Mouse (Mus musculus) CH12F3 (cell line): ENCODE measurements around the gene Cct5.

Experiments
- in situ Hi-C: fragments of 300-500 bp; cut with MboI; formaldehyde crosslinking; loops from 2 replicates; pipeline ENCODE4 v1.14.3; 2020; ENCODE audit warnings: low sequenced_read_pairs

Cct5 gene

DNA sequence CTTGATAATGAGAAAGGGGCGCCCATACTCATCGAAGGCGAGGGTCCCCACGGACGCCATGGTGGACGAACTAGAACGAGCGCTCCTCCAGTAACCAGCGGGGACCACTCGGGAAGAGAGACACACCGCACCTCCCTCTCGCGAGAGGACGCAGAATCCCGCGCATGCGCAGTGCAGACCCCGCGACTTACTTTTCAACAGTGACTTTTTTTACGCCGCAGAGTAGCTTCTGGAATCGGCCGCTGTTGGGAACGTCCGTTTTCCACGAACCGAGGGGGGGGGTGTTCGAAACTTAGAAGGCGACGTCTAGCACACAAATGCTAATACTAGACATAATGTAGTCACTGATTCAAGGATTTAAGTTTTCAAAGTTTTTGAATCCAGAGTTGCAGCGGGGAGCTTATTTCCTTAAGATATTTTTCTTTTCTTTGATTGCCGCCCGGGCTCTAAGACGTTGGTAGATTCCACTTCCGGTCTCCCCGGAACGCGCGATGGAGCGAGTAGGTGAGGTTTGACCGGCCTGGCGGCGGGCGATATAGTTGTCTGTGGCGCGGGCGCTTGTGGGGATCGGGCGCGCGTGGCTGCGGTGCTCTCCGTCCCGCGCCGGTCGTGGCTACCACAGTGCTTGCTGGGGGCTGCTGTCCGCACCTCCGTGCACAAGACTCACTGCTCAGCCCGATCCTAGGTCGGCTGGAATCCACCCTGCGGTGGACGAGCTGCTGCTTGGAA, at the start of gene Cct5, which contains the start of gene Fam173b:
Gene Cct5 (minus strand): TSS at position 159 of the 729 bp plus-strand sequence.
Gene Fam173b (plus strand): TSS at position 207 of the 729 bp plus-strand sequence.
- in situ Hi-C loops: no loop called here

DNA sequence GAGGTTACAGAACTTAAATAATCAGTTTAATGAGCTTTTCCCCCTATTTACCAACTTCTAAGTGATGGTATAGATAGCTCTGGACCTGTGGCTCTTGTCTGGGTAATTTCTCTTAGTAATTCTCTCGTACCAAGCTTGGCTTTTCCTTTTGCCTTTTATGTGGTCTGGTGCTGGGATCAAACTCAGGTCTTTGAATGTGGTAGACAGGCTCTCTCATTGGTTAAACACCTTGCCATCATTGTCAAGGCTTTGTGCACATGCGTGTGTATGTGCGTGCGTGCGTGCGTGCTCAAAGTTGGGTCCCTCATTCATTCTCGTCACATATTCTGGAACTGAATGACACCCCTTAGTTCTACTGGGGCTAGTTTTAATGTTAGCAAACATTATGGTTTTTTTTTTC, 49.2 kb upstream of the Cct5 start:
- in situ Hi-C loops: no loop called here

DNA sequence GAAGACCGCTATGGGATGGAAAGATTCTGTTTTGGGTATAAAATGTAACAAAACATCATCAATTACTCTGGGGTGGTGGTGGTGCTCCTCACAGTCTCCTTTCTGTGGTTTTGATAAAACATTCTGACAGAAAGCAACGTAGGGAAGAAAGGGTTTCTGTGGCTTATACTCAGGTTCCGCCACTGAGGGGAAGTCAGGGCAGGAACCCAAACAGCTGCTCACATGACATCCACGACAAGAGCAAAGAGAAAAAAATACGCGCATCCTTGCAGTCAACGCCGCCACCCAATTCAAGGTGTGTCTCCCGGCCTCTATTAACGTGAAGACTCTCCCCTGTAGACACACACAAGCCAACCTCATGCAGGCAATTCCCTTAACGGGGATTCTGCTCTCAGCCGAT, 48.1 kb upstream of the Cct5 start:
- in situ Hi-C loops: no loop called here

DNA sequence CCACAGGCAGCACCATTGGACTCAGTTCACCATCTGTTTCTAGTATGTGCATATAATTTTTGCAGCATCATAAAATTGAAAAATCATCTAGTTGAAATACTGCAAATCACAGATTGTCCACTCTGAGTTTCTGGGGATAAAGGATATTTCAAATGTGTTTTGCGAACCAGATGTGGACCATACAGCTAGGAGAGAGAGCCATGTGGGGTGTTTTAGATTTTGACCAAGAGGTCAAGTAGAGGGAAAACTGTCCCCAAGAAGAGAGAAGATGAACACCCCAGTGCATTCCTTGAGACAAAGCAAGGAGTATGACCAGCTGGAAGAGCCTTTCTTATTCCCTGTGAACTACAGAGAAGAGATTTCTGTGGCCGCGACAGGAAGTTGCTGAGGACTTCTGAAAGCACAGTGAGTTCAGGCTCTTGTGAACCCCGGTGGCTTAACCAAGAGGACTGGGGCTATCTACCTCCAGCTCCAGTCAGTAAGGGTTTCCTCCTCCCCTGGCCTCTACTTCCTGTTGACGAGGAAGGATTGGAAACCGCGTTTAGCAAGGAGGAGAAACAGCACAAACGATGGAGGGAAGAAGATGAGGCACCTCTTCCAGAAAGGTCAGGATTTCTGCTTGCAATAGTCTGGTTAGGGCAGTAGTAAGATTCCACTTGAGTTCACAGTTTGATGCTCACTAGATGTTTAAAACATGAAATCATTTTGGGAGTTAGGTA, 46.4 kb upstream of the Cct5 start:
- in situ Hi-C loops: no loop called here

DNA sequence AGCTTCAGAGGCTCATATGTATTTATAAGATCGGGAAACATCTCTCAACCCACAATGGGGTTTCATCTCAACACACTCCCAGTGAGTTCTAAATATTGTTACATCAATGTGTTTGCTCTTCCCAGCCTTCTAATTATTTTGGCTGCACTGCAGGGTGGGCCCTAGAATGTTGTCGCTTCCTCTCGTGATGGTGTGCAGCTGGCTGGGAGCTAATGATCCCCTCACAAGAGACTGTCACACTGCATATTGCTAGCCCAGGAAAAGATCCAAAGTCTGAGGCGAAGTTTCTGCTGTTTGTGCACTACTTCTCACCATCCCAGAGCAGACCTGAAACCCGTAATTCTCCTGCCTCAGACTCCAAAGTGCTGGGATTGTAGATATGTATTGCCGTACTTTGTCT, 45.6 kb upstream of the Cct5 start:
- in situ Hi-C loops: no loop called here

DNA sequence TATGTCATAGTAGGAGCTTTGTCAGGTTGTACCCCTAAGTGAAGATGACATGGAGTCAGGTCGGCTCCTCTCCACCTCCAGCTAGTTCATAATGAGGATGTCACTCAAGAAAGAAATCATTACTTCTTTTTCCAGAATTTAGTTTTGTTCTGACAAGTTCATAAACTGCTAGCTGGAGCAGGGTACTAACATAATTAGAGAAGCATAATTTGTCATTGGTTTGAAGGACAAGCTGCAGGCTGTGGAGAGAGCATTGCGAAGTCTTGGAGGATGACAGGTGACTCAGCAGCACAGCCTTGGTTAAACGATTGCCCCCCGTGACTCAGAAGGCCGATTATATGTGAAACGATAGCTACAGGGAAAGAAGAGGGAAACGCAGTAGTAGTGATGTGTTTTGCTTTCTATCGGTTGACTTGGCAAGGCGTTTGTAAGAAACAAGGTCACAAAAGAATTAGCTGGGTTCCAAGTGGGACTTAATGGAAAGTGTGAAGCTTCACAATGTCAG, 34.5 kb upstream of the Cct5 start:
- in situ Hi-C loops: no loop called here

DNA sequence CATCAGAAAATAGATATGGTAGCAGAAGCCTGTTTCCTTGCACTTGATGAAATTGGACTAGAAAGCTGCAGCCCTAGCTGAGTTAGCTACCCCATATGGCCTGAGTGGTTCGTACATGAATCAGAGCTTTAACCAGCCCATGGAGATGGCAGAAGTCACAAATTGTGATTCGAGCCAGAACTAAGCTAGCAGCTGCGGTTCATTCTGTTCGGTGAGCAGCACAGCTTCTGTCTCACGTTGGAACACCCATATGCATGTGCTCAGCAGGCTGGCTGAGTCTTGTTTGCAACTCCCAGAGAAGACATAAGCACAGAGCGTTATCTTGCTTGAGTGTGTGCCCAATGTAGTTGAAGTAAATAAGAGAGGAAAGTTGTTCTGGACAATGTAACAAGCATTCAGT, 33.0 kb upstream of the Cct5 start:
- in situ Hi-C loops: no loop called here

DNA sequence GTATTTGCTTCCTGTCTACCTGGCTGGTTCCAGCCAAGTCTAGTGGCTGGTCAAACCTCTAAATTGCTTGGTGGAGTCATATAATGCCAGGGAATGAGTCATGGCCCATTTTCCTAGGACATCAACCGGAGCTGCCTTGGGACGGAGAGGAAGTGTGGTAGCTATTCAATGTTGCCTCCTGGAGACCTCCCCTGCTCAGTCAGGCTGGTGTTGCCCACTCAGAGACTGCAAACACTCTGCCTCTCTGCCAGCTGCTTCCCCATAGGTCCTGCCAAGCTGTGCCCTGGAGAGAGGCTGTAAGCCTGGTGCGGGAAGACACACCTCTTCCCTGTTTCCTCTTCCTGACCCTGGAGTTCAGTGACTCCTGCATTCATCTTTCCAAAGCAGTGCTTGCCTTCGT, 30.9 kb upstream of the Cct5 start:
- in situ Hi-C loops: no loop called here

DNA sequence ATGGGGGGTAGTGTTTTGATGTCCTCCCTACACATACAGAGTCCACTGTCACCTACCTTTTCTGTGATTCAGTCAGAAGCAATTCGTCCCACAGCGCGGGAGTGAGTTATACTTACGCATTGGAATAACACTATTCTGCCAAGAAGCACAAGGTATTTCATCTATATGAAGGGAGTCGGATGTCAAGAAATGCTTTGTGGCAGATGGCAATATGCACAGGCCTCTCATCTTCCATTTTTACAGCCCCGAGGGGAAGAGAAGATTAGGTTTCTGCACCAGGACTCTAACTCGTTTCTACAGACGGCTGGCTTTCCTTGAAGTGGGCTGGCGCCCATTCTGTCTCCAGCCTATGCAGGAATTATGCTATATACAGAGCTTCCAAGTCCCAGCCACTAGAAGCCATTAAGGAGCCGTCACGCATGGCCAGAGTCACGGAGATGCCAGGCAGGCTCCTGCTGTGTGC, 29.8 kb upstream of the Cct5 start:
- in situ Hi-C loops: no loop called here

DNA sequence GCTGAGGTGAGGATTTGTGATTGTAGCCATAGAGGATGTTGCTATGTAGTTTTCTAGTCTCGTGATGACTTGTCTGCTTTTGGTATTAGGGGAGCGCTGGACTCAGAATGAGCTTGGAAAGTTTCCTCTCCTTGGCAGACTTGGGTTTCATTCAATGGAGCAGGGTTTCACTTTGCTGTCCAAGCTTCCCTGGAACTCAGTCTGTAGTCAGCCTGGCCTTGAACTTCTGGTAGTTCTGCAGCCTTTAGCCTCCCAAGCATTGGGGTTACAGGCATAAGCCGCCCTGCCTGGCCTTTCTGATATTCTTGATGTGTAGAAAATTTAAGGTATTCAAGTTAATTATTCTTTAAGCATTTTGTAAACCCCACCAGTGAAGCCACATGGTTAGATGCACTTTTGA, 28.0 kb upstream of the Cct5 start:
- in situ Hi-C loops: no loop called here

DNA sequence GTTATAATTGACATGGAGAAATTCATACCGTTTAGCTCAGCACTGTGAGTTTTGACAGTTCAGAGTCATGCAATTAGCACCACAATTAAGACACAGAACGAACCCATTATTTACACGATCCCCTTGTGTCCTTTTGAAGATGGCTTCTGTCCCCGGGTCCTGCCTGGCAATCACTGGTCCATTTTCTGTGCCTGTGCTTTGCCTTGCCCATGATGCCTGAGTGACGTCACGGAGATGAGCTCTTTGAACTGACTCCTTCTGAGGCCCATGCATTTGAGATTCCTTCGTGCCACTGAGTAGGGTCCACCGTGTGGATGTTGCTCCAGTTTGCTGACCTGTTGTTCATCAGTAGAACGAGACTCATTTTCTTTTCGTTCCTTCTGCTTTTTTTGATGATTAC, 26.6 kb upstream of the Cct5 start:
- in situ Hi-C loops: no loop called here

DNA sequence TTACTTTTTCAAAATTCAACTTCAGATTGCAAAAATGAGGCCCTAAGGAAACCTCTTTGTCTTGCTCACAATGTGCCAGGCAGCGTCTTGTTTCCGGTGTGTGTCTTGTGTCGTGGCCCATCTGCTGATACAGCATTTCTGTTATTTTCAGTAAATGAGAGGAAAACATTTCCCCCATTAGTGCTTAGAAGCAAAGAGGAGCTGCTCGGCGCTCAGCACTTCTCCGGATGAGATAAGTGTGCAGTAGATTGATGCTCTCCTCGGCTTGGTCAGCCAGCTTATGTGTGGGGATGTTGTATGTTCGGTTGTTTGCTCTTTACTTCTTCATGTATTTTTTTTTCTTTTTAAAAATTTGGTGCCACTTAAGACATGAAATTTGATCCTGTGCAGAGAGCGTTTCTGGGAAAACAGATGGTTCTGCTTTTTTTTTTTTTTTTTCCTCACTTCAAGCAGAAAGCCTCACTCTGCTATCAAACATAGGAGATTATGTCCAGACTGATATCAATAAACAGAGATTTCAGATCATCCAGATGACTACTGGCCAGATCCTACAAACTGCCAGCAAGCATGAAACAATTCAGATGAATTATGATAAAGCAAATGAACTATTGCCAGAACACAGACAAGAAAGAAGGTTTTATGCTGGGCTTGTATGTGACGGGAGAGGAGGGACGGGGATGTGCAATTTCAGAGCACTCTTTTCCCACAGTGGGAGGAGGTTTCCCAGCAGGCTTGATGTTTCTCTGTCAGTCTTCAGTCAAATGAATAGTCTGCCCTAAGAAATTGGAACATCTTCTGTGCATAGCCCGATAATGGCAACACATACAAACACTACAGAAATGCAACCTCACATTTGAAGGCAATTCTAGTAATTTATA, 25.9 kb upstream of the Cct5 start:
- in situ Hi-C loops: no loop called here

DNA sequence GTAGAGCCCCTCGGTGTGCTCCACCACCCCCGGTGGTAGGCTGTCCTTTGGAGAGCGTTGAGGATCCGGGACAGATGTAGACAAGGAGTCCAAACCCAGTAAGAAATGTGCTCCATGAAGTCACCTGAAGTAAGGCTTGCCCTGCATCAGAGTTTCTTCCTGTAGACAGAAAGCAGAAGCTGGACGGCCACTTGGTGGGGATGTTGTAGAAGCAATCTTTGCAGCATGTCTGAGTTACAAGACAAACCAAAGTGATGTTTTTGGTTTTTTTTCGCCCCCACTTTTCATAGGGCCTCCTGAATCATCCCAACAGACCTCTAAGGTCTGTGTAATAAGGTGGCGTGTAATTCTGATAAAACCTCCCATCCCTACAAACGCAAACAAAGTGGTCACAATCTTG, 17.9 kb upstream of the Cct5 start:
- in situ Hi-C loops: no loop called here

DNA sequence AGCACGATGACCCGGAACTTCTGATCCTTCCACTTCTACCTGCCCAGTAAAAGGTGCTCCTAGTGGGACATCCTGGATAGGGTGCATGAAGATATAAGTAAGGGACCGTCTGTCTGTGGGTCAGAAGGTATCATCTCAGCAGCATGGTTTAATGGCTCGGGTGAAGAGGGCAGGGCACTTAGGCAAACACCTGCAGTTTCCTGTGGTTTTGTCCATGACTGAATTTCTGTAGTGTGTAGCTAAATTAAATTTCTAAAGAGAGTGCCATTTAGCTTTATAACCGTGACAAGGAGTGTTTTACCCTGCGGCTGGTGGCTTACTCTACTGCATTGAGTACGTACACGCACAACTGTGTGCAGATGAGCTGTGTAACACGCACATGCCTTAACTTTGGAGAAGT, 15.7 kb upstream of the Cct5 start:
- in situ Hi-C loops: no loop called here

DNA sequence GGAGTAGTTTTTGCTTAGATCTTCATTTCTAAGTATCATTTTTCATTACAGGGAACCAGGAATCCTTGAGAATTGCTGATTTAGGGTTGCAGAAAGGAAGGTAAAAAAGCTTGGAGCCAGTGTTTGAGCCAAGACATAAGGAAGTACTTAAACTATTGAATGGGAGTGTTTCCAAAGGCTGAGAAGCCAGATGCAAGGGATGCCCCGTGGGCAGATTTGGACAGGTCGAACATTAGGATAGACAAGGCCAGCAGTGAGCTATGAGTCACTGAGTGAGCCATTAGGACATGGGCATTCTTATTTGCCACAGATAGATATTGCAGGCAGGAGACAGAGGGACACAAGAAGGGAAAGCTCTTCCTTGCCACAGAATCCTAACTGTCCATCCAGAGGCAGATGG, 13.1 kb upstream of the Cct5 start:
- in situ Hi-C loops: no loop called here

DNA sequence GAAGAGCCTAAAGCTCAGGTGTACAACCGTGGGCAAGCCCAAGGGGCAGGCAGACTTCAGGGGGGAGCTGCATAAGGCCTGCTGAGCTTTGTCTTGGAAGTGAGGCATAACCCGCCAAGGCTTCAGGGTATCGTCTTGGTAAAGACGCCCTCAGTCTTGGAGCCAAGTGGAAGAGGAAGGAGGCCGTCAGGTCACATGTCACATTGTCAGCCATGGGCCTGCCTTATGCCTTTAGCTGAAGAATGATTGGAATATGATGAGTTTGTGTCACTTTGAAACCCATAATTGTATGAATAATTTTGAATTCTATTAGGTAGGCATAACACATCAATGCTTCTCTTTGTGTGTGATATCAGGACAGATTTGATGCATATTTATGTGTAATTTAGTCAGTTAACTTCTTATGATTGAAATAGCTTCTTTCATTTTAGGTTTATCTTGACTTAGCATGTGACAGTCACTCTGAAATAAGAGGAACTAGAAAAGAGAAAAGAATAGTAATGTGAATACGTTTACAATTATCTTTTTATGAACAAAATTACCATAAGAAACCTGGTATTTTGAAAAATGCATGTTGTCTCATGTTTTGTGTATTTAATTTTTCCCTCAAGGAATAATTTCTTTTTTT, 12.3 kb upstream of the Cct5 start:
- in situ Hi-C loops: no loop called here

DNA sequence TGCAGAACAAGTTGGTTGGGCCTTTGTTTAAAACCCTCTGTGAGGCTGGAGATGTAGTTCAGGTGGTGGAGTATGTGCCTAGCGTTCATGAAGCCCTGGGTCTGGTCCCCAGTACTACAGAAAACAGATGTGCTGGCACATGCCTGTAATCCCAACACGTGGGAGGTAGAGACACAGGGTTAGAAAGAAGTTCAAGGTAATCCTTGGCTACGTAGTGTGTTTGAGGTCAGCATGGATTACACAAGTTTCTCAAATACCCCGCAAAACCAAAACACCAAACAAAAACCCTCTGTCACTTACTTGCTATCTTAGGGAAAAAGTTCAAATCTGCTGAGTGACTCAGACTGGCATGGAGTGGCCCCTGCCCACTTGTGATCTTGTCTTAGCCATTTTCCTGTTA, 10.4 kb upstream of the Cct5 start:
- in situ Hi-C loops: no loop called here

DNA sequence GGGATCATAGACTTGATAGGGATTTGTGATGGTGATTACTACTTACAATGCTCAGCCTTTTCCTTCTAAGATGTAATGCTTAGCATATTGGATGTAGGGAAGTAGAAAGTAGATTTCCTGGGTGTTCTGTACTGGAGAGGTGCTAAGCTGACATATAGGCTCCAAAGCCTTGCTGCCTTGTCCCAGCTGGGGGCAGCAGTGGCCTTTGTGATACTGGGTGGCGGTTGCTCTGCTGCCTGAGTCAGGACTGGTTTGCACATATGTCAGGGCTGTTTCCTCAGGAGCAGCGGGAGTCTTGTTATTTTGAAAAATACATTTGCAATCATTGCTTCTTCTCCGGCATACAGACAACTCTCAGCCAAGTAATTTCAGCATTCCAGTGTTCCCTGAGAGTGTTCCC, 9.4 kb upstream of the Cct5 start:
- in situ Hi-C loops: no loop called here

DNA sequence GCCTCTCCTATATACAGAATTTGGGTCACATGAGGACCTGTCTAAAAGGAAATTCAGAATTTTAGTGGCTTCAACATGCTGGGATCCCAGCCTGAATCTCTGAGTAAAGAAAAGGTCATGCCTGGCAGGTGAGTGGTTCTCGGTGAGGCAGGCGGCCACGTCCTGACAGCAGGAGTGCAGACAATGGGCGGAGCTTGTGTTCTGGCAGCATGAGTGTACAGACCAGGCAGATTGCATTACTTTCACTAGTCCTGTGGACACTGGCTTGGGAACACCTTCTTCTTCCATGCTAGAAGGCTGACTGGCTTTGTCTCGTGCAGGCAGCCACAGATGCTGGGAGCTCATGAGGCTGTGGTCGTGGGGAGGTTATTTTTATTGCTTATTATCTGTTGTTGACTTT, 5.2 kb upstream of the Cct5 start:
- in situ Hi-C loops: no loop called here

DNA sequence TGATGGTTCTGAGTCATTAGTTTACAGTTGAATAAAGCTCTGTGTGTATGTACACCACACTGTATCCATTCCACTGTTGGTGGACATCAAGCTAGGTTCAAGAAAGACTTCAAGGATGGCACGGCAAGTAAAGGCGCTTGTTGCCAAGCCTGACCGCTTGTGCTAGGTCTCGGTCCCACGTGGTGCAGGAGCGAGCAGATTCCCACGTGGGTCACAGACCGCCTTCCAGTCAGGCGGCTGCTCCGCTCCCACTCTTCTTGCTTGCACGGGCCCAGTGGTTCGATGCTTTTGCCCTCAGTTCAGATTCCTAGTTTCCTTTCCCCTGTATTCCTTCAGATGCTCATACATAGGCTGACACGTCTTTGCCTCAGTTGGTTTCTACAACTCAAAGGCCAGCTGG, 1.5 kb upstream of the Cct5 start:
- in situ Hi-C loops: no loop called here

DNA sequence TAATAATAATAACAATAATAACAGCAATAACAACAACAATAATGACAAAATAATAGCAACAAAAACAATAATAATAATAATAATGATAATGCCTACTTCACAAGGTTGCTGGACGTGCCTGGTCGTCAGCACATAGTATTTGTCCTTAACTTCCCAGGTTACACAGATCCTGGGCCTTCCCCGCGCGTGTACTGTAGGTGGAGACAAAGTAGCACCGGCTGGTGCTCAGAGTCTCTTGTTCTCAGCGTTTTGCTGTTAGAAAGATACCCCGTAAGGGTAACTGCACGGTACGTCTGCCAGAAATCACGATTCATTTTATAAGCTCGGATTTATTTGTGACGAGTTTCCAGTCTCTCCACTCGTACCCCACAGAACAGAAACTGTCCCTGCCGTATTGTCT, 822 bp upstream of the Cct5 start:
- in situ Hi-C loops: no loop called here
